Mouse (Mus musculus): ENCODE data around the gene Ajuba.
"Not testable (repeated sequence)": the region's sequence is repeated elsewhere in the genome, so short reads cannot be mapped to it uniquely, and the experiment has no call there.

Ajuba gene

DNA sequence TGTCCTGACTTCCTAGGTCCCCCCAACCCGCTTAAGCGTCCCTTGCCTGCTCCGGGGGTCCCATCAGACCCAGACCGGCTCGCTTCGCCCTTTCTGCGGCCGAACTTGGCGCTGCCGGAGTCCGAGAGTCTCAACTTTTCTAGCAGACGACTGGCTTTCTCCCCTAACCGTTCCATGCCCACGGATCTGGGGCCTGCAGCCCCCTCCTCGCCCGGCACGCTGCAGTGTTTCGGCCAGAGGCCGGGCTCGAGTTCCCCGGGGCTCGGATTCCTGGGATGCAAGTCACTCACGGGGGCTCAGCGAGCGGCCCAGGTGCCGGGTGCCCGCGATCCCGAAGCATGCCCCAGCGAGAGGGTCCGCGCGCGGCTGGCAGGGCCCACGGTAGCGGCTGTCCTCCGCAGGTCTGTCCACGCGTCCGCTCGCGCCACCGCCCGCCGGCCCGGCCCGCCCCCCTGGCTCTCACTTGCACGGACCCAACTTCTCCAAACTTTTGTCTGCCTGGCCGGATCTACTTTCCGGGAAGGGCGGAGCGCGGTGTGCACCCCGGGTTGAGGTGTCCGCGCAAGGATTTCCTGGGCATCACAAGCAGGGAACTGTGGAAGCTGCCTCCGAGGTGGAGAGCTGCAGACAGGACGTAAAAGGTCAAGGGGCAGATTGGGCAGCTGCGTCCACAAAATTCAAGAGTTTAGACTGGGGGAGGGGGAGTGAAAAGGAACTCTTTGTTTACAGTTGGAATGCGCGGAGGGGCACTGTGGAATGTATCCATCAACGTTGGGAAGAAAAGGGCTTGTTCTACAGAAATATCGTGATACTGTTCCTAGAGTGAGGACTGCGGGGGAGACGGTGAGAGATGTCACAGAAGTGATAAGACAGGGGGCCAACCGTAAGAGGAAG, at the start of gene Ajuba:
Gene Ajuba (minus strand): TSS at position 470 of the 894 bp plus-strand sequence.
- DNase-seq (ENCODE audit: low spot score) = no peak

DNA sequence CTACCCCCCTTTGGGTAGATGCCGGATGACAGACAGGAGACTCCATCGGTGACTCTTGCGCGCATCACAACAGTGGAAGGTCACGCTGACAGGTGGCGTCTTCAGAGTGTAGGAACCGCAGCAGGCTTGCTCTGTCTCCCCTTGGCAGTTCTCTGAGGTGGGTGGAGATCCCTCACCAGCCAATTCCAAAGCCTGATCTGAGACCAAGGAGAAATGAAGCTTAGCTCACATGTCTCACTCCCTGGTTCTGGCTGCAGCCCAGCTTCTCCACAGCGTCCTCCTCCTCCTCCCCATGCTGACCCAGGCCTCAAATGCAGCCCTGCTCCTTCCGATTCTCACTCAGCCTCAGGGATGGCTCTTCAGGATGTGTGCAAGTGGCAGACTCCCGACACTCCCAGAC, 47.6 kb upstream of the Ajuba start:
- DNase-seq (ENCODE audit: low spot score) = no peak

- DNase-seq (ENCODE audit: low spot score) = no peak
Measured at GRCm38 (mm10) chr14:54623334-54623733, 46.0 kb upstream of the Ajuba start.

DNA sequence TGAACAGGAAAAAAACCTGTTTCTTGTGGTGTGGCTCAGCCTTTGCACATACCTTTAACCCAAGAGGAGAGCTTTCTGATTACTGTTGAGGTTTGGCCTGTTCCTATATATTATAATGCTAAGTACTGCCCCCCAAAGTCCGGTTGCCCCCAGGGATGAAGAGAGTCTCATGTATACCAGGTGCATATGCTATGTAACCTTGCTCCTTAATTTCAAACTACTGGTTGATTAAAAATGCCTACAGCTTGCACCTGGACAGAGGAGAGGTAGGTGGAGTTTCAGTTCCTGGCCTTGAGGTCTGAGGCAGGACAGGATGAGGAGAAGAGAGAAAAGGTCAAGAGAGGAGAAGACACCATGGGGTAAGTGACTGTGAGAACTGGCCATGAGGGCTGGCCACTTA, 43.8 kb upstream of the Ajuba start, which contains the start of gene Psmb11:
Gene Psmb11 (plus strand): TSS at position 301 of the 400 bp plus-strand sequence.
- DNase-seq (ENCODE audit: low spot score) = no peak

DNA sequence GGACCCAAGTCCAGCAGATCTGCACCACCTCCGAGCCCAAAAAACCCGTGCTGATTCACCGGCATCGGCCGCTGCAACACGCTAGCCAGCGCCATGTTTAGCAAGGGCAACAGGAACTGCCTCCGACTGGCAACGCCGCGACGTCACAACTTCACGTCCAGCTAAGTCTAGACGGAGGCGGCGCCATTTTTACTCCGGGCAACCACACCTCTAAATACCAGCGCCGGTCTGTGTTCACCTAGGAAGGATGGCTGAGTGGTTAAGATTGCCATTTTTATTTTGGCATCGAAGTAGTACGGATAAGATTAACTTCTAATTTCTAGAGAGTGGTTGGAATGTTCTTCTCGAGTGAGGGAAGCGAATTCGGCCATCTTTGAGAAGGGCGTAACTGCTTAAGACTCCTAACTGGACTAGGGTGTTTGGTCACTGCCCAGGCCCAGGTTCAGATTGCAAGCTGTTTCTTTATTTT, 40.6 kb upstream of the Ajuba start, which contains the start of gene Psmb5:
Gene Psmb5 (minus strand): TSS at position 126 of the 469 bp plus-strand sequence.
- peak; percentile 86 for DNase-seq (ENCODE audit: low spot score)

DNA sequence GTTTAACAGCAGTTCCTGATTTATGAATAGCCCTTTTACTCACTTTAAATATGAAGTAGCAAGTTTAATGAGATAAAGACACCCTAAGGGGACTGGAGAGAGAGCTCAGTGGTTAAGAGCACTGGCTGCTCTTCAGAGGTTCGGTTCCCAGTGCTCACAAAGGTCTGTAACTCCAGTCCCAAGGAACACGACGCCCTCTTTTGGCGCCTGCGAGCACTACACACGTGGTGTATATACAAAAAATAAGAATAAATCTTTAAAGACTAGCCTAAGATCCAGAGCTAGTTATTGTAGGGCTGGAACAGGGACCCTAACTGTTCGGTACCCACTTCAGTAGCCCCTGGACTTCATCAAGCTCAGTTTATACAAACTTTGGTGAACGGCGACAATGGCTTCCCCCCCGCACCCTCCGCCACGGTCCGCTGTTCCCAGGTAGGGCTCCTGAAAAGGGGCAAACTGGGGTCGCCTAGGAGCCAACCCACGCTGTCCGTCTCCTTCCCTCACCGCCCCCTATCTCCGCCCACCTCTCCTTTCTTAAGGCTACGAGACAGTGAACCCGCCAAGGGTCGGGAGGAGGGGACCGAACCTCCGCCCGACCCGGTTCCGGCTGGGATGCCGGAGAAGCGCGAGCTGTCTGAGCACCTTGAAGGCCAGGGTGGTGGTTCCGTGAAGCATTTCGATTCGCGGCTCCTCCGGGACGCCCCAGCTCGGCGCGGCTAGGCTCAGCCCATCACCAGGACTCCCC, 40.0 kb upstream of the Ajuba start:
- DNase-seq (ENCODE audit: low spot score) = no peak

DNA sequence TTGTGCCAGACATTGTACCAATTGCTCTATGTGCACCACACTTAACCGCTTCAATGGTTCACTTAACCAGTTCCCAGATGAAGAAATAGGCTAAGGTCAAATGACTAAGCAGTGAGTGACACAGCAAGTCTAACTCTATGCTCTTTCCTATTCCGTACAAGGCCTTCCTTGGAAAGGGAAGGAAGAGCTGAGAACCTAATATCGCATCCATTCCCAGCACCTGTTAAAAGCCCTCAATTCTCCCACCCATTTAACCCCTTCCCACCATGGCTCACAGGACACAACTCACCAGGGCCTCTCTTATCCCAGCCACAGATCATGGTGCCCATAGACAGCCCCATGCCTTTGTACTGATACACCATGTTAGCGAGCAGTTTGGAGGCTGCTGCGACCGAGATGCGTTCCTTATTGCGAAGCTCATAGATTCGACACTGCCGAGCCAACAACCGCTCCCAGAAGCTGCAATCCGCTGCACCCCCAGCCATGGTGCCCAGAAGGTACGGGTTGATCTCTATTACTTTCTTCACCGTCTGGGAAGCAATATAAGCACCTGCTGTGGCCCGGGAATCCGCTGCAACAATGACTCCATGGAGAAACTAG, 39.0 kb upstream of the Ajuba start:
- no peak for DNase-seq (ENCODE audit: low spot score)

GRCm38 (mm10) chr14:54614130-54614529, 36.8 kb upstream of the Ajuba start:
- not testable (repeated sequence) for DNase-seq (ENCODE audit: low spot score)

DNA sequence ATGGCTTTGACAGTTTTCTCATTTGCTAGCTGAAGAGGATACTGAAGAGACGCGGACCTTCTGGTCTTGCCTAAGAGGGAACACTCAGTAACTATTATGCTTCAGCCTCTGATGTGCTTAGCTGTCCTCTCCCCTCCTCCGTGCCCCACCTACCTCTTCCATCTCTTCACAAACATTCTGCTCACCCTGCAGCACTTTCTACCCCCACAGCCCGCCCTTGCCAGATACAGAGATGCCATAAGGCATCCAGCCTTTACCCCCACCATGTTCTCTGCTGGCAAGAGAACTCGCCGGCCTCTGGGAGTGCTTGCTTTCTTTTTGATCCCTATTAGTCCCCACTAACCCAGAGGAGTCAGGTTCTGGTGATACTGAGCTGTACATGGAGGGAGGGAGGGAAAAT, 33.3 kb upstream of the Ajuba start:
- no peak for DNase-seq (ENCODE audit: low spot score)

GRCm38 (mm10) chr14:54609962-54610361, 32.6 kb upstream of the Ajuba start:
- no peak for DNase-seq (ENCODE audit: low spot score)

GRCm38 (mm10) chr14:54609245-54609644, 31.9 kb upstream of the Ajuba start:
- no peak for DNase-seq (ENCODE audit: low spot score)

GRCm38 (mm10) chr14:54607226-54607625, 29.9 kb upstream of the Ajuba start:
- DNase-seq (ENCODE audit: low spot score) = no peak

DNA sequence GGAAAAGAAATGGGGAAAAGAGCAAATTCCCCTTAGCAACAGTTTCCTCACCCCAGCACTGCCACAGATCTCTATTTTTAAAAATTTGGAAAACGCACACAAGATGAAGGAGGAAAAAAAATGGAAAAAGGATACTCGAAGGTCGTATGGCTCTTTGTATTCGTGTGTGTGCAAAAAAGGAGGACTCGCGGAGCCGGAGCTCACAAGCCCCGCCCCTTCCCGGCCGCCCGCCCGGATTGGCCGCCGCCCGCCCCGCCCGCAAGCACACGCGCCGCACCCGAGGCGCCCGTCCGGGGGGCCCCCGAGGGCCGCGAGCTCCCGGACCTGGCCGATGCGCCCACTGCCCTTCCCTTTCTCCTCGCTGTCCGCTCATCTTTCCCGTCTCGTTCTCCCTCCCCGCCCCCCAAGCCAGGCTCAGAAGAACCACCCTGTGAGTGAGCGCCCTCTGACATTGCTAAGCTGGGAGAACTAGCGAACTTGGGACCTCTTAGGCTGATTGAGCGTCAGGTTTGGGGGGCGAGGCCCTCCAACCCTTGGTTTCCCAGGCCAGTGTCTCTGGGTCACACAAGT, 28.5 kb upstream of the Ajuba start, which contains the start of gene 4931414P19Rik:
Gene 4931414P19Rik (minus strand): TSS at position 242 of the 570 bp plus-strand sequence.
- no peak for DNase-seq (ENCODE audit: low spot score)

DNA sequence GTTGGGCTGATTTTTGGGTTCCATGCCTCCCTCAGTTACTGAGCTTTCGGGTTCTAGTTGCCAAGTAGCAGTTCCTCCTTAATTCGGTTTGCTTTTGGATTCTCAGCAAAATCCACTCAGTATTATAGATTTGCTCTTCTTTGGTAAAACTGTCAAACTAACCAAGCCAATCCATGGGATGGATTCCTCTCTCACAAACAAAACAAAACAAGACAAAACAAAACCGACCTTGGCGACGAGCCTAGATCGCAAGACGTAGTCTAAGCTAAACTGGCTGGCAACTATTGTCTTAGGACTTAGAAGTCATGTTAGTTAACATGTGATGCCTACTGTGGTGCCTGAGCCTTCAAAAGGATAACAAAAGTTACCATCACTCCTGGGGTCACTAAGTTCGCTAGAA, 26.3 kb upstream of the Ajuba start:
- DNase-seq (ENCODE audit: low spot score) = no peak

DNA sequence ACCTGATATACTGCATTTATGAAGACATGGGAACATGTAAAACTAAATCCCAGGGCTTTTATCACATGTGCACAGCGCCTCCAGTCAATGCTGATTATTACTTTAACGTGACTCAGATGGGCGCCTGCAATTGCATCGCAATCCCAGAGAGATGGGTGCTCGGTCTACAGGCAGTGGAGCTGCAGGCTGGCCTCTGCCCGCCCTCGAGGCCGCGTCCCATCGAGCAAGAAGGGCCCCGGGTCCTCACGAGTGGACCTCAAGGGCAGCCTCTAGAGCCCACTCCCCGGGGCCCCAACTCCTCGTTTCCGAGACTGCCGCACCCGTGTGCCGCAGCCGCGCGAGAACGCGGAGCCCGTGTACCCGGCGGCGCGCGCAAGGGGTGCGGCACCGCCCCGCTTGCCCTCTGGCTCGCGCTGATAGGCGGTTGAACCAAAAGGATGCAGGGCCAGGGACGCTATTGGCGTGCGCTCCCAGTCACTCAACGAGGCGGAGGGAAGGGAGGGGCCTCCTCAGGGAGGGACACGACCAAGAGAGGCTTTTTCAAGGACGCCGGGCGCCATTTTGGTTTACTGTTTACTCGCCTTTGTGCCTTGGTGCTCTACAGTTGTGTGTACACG, 25.8 kb upstream of the Ajuba start:
- peak; percentile 90 for DNase-seq (ENCODE audit: low spot score)

DNA sequence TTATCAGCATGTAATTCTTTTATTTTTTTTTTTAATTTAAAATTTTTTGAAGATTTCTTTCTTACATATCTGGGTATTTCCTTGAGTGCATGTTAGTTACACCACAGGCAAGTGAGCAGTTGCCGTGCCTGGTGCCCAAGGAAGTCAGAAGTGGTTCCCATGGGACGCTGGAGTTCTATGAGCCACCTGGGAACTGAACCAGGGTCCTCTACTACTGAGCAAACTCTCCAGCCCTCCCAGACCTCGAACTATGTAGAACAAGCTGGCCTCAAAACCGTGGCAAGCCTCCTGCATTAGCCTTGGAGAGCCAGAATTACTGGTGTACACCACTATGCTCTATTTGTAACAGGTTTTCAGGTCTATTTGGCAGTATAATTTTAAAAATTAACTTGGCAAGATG, 25.3 kb upstream of the Ajuba start:
- no peak for DNase-seq (ENCODE audit: low spot score)

DNA sequence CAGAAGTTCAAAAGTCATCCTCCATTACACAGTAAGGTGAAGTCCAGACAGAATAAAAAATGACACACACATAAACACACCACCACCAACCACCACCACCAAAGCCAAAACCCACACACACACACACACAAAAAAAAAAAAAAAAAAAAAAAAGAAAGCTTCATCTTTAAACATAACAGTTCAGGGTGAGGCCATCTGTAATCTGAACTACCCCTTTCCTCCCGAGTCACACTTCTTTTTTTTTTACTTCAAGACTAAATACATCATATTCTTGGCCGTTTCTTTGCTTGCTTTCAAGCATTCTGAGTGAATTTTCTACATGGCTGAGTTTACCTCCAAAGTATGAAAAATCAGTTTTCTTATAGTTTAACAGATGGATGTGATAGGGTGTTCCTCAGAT, 24.2 kb upstream of the Ajuba start:
- no peak for DNase-seq (ENCODE audit: low spot score)

GRCm38 (mm10) chr14:54597084-54597483, 19.7 kb upstream of the Ajuba start:
- DNase-seq (ENCODE audit: low spot score) = no peak

DNA sequence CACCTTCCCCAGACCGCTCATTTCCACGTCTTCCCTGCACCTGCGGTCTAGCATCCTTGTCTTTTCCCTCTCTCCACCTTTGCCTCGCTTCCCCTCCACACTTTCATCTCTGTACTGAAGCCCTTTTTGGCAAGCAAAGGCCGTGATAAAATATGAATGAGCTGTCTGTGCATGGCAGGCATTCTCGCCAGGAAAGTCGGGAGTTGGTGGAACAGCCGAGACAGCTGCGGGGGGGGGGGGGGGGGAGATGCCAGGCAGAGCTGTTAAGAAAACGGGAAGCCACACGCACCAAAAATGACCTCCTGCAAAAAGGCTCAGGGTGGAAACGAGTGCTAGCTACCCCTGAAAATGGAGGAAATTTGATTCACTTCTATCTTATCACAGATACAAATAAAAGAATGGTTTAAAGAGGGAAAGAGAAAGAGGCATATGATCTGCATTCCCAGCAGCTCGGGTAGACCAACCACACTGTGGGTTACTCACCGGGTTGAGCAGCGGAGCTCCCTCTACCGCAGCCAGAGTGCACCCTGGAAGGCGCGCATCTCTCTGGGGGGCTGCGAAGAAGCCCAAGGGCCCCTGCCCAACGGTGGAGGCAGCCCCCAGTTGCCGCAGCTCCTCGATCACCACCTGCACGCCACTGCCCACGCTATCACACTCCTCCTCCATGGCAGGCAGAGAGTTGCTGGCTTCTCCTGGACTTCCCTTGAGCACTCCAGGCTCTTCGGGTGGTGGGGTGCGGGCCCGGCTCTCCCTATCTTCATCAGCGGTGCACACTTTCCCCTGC, 17.5 kb upstream of the Ajuba start:
- DNase-seq (ENCODE audit: low spot score) = no peak

DNA sequence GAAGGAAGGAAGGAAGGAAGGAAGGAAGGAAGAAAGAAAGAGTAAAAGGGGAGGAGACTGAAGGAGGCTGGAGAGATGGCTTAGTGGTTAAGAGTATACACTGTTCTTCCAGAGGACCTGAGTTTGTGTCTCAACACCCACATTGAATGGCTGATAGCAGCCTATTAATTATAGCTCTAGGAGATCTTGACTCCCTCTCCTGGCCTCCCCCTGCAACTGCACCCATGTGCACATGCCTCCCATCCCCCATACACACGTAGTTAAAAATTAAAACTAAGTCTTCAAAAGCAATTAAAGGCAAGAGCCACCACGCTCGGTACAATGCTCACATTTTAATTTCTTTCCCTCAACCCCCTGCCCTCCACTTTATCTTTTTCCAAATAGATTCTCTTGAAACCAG, 16.7 kb upstream of the Ajuba start:
- no peak for DNase-seq (ENCODE audit: low spot score)
